Mouse (Mus musculus) heart, postnatal 0 days (tissue): Measurements from ENCODE around the gene Nupr1. TPM values are rescaled to one million over a fixed set of nuclear protein-coding genes. Genes with fewer than 3 reads are reported as not detected.

Source experiments
- ATAC-seq: fragments of 200-750 bp; cut with Nextera tagmentation; 2 replicates; pipeline ENCODE4 v1.8.0; 2017; ENCODE audit warnings: low read depth, moderate number of reproducible peaks, moderate library complexity; ENCODE audit not compliant: insufficient read depth
- DNase-seq: peaks from one replicate; pipeline ENCODE4 v3.0.0-alpha.2; 2016; ENCODE audit warnings: low spot score
- H3K27ac ChIP-seq: fragments of 300-500 bp; sonication (generic); 2 replicates; pipeline ENCODE4 v1.5.1; 2014; ENCODE audit warnings: low read depth, mild to moderate bottlenecking
- H3K27me3 ChIP-seq: fragments of 300-500 bp; sonication (generic); 2 replicates; pipeline ENCODE4 v1.6.1; 2014; ENCODE audit warnings: low read length, mixed read lengths; ENCODE audit not compliant: control insufficient read depth, insufficient read depth
- H3K36me3 ChIP-seq: fragments of 300-500 bp; sonication (generic); replicated peaks from 2 replicates; pipeline ENCODE4 v1.6.1; 2014; ENCODE audit warnings: low read length, mixed read lengths; ENCODE audit not compliant: control insufficient read depth, insufficient read depth
- H3K4me1 ChIP-seq: fragments of 300-500 bp; sonication (generic); 2 replicates; pipeline ENCODE4 v1.6.1; 2014; ENCODE audit warnings: antibody characterized with exemption; ENCODE audit not compliant: control insufficient read depth, insufficient read depth
- H3K4me2 ChIP-seq: fragments of 300-500 bp; sonication (generic); 2 replicates; pipeline ENCODE4 v1.6.1; 2014; ENCODE audit warnings: low read depth, mild to moderate bottlenecking, low read length, moderate library complexity
- H3K4me3 ChIP-seq: fragments of 300-500 bp; sonication (generic); 2 replicates; pipeline ENCODE4 v1.5.1; 2014; ENCODE audit warnings: low read depth, low read length
- H3K9ac ChIP-seq: fragments of 300-500 bp; sonication (generic); replicated peaks from 2 replicates; pipeline ENCODE4 v1.6.1; 2014; ENCODE audit warnings: low read depth, low read length, mixed read lengths
- H3K9me3 ChIP-seq: fragments of 300-500 bp; sonication (generic); replicated peaks from 2 replicates; pipeline ENCODE4 v1.6.1; 2016; ENCODE audit warnings: low read length; ENCODE audit not compliant: control insufficient read depth
- CTCF ChIP-seq: IDR thresholded peaks from 2 replicates; pipeline ENCODE4 v1.5.1; 2016; ENCODE audit warnings: antibody characterized with exemption, control low read depth, low read depth
- EP300 ChIP-seq: IDR thresholded peaks from 2 replicates; pipeline ENCODE4 v1.6.1; 2016; ENCODE audit warnings: antibody characterized with exemption, low read depth
- WGBS: fragments of 180-500 bp; shearing (Covaris S2); extraction: QIAGEN DNeasy Blood & Tissue Kit; methylation state at CpG from one replicate; pipeline ENCODE4 v1.1.7; 2014; 5-methylcytosine and 5-hydroxymethylcytosine counted together
- polyA plus RNA-seq: library from polyadenylated mRNA; unstranded; fragments of >200 nt; fragmentation: Nextera tagmentation; extraction: Ambion mirVana; gene quantifications from 2 replicates; pipeline ENCODE4 v1.2.1, GENCODE M21; 2015
- total RNA-seq: library from RNA; depleted of rRNA; stranded (reverse); fragments of >200 nt; gene quantifications from 2 replicates; pipeline ENCODE4 v1.2.3, GENCODE M21; 2014; ENCODE audit warnings: low replicate concordance

Nupr1 gene
- total and polyA plus RNA-seq, 2 experiments from 2014 or later: 1.3 to 8.9 TPM

GRCm38 (mm10) chr7:126675104-126675503, 44.4 kb upstream of the Nupr1 start:
- ATAC-seq: no peak
- DNase-seq: no peak
- Histone ChIP-seq H3K36me3 (peaks cover 12% of the 10 kb centered on the region; the same call in 1 of the 2 replicates), H3K27ac (peak overlapping the region; percentile 86; the same call in 1 of the 2 replicates), H3K27me3 (no peaks in the 10 kb centered on the region), H3K4me2 (peak overlapping the region; percentile 47), H3K9me3 (no peaks in the 10 kb centered on the region), H3K9ac (no peak overlapping the region), H3K4me1 (peaks cover 6% of the 10 kb centered on the region), H3K4me3 (no peak overlapping the region)
- 90% methylated on average over 8 of the region's 8 CpGs for WGBS
- no peak for TF ChIP-seq CTCF
- no peak for TF ChIP-seq EP300

DNA sequence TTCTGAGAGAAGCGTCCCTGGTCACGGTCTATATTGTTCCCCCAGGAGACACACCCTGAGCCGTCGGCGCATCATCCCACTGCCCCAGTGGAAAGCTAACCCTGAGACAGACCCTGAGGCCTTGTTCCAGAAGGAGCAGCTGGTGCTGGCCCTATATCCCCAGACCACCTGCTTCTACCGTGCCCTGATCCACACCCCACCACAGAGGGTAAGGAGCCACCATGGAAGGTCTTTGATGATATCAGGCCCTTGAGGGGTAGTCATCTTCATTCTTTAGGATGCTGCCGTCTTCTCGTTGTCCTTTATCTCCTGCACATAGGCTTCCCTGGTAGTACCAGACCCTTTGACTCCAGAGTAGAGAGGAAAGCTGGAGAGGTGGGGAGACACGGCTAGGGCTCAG, 41.5 kb upstream of the Nupr1 start:
- ATAC-seq: no peak
- no peak overlapping the region for H3K4me2 ChIP-seq

DNA sequence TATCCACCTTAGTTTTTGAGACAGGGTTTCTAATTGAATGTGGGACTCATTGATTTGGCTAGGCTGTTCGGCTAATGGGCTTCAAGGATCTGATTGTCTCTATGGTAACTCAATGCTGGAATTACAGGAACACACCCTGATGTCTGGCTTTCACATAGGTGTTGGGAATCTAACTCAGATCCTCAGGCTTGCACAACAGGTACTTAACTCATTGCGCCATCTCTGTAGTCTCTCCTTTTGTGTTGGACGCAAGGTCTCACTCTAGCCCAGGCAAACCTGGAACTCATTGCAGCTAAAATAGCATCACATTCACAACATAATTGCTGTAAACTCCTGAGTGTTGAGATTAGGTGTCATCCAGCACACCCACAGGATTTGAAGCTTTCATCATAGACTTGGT, 39.5 kb upstream of the Nupr1 start:
- Histone ChIP-seq H3K36me3 (peaks cover 23% of the 10 kb centered on the region), H3K4me3 (no peak overlapping the region), H3K4me1 (no peaks in the 10 kb centered on the region), H3K9ac (no peak overlapping the region), H3K27me3 (no peaks in the 10 kb centered on the region), H3K9me3 (no peaks in the 10 kb centered on the region), H3K27ac (no peak overlapping the region), H3K4me2 (no peak overlapping the region)
- DNase-seq (no peak), ATAC-seq (no peak)
- WGBS: 86% methylated on average over 3 of the region's 3 CpGs
- TF ChIP-seq CTCF: no peak
- no peak for TF ChIP-seq EP300

More for the DNA sequence above, 41.5 kb upstream of the Nupr1 start:
- Histone ChIP-seq H3K9ac (no peak overlapping the region), H3K9me3 (no peaks in the 10 kb centered on the region), H3K27ac (no peak overlapping the region), H3K27me3 (no peaks in the 10 kb centered on the region), H3K4me3 (no peak overlapping the region), H3K4me1 (peaks cover 6% of the 10 kb centered on the region), H3K36me3 (peaks cover 19% of the 10 kb centered on the region; the same call in 1 of the 2 replicates)
- TF ChIP-seq CTCF (no peak), EP300 (no peak)
- WGBS: 90% methylated on average over 9 of the region's 9 CpGs
- no peak for DNase-seq

GRCm38 (mm10) chr7:126668452-126668851, 37.8 kb upstream of the Nupr1 start:
- Histone ChIP-seq H3K4me3 (no peak overlapping the region), H3K4me1 (no peaks in the 10 kb centered on the region), H3K27ac (peak overlapping the region; percentile 84), H3K9ac (no peak overlapping the region), H3K4me2 (no peak overlapping the region), H3K9me3 (no peaks in the 10 kb centered on the region), H3K36me3 (peaks cover 32% of the 10 kb centered on the region), H3K27me3 (no peaks in the 10 kb centered on the region)
- ATAC-seq (peak; percentile 41; the same call in 1 of the 2 replicates), DNase-seq (peak; percentile 41)
- TF ChIP-seq EP300: 0 out of 2 replicates have a peak, but pooled peaks have one; percentile 44
- TF ChIP-seq CTCF: no peak
- 48% methylated on average over 5 of the region's 5 CpGs for WGBS

DNA sequence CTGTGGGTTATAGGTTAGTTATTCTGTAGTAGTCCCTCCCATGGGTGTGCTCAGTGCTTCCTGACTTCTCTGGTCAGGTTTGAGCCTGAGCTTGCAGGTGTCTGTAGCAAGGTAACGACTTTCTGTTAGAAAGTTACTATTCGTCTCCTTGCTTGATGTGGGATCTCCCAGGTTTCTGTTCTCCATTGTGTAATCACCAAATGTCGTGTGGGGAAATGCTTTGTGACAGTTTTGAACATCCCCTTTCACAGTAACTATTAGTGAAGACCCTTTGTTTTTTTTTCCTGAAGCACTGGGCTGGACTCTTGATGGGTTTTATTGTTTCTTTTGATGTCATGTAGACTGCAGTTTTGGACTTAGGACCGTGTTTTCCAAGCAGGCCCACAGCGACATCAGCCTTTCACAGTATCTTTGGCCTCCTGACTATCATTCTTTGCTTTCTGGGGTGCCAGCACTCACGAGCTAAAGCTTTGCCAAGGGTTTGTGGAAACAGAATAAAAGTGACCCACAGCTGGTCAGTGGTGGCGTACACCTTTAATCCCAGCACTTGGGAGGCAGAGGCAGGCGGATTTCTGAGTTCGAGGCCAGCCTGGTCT, 36.9 kb upstream of the Nupr1 start:
- DNase-seq: no peak
- WGBS: 73% methylated on average over 9 of the region's 9 CpGs
- no peak for TF ChIP-seq CTCF
- no peak for TF ChIP-seq EP300
- Histone ChIP-seq H3K9me3 (no peaks in the 10 kb centered on the region), H3K4me1 (no peaks in the 10 kb centered on the region), H3K4me2 (no peak overlapping the region), H3K27me3 (no peaks in the 10 kb centered on the region), H3K27ac (peak overlapping the region; percentile 84), H3K9ac (no peak overlapping the region), H3K36me3 (peaks cover 31% of the 10 kb centered on the region), H3K4me3 (no peak overlapping the region)
- no peak for ATAC-seq

- no peaks in the 10 kb centered on the region for H3K9me3 ChIP-seq
- WGBS: 85% methylated on average over 3 of the region's 3 CpGs
- TF ChIP-seq CTCF (no peak), EP300 (no peak)
- H3K4me2 ChIP-seq: no peak overlapping the region
- no peaks in the 10 kb centered on the region for H3K4me1 ChIP-seq
- peaks cover 26% of the 10 kb centered on the region for H3K36me3 ChIP-seq
- no peak overlapping the region for H3K27ac ChIP-seq
- H3K27me3 ChIP-seq: no peaks in the 10 kb centered on the region
- no peak overlapping the region for H3K4me3 ChIP-seq
- no peak overlapping the region for H3K9ac ChIP-seq
- DNase-seq (no peak), ATAC-seq (no peak)
Measured at GRCm38 (mm10) chr7:126665269-126665668, 34.6 kb upstream of the Nupr1 start.
